Mouse (Mus musculus): Measurements from ENCODE around the gene Il16. TPM values are rescaled to one million over a fixed set of nuclear protein-coding genes. Genes with fewer than 3 reads are reported as not detected.

The Il16 gene
- polyA plus RNA-seq, 1 experiment from 2014 or later, result 0.77 TPM

DNA sequence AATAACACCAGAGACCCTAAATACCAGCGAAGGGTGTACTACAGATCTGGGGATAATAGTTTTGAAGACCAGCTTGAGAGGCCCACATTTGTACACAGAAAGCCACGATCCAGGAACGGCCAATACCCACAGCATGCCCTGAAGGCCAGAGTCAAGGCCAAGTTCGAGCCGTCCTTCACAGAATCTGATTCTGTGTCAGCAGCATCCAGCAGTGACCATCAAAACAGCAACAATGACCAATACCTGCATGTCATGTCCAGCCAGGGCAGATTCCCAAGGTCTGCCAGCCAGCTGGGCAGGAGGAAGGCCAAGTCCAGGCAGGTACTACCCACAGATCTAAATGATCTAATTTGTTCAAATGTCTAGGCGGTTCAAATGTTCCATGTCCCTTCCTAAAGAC, 122.9 kb downstream of the Il16 start:
- DNase-seq (ENCODE audit: low spot score) (no peak), ATAC-seq (replicated peaks; ENCODE audit: low FRiP score) (no peak)
- H3K9ac ChIP-seq (ENCODE audit: low read length), result no peak overlapping the region
- H3K27me3 ChIP-seq (ENCODE audit: control insufficient read depth, insufficient read depth, low read length), result no peaks in the 10 kb centered on the region
- H3K4me2 ChIP-seq (ENCODE audit: low read depth, low read length, severe bottlenecking), result no peak overlapping the region
- H3K36me3 ChIP-seq (ENCODE audit: control insufficient read depth, insufficient read depth, low read length), result no peaks in the 10 kb centered on the region
- no peaks in the 10 kb centered on the region for H3K9me3 ChIP-seq (ENCODE audit: control insufficient read depth, low read length)
- H3K27ac ChIP-seq (ENCODE audit: low read depth, low read length), result no peak overlapping the region
- no peak overlapping the region for H3K4me3 ChIP-seq (ENCODE audit: low read depth, low read length)
- no peaks in the 10 kb centered on the region for H3K4me1 ChIP-seq (replicated peaks; ENCODE audit: control insufficient read depth, insufficient read depth, low read length)
- 96% methylated on average over 6 of the region's 6 CpGs for WGBS

DNA sequence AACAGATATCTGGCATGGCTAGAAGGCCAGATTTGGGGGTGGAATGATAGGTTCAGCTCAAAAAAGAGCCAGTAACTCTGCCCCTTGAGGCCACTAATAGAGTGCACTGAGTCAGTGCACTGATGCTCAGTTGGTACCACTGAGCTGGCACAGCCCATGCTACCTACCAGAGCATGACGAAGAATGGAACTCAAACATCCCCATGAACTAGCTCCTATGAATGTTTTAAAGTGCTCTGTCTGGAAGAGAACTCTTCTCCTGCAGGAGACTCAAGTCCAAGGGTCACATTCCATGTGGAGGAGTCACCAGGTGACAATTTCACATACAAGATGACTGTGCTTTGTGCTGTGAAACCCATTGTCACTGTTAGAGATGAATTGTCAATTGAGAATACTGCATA, 126.8 kb downstream of the Il16 start:
- Histone ChIP-seq H3K9me3 (ENCODE audit: control insufficient read depth, low read length) (no peaks in the 10 kb centered on the region), H3K27me3 (ENCODE audit: control insufficient read depth, insufficient read depth, low read length) (no peaks in the 10 kb centered on the region), H3K4me2 (ENCODE audit: low read depth, low read length, severe bottlenecking) (no peak overlapping the region), H3K4me3 (ENCODE audit: low read depth, low read length) (no peak overlapping the region), H3K36me3 (ENCODE audit: control insufficient read depth, insufficient read depth, low read length) (no peaks in the 10 kb centered on the region), H3K27ac (ENCODE audit: low read depth, low read length) (no peak overlapping the region), H3K9ac (ENCODE audit: low read length) (no peak overlapping the region), H3K4me1 (replicated peaks; ENCODE audit: control insufficient read depth, insufficient read depth, low read length) (no peaks in the 10 kb centered on the region)
- DNase-seq (ENCODE audit: low spot score) (no peak), ATAC-seq (replicated peaks; ENCODE audit: low FRiP score) (no peak)
- 95% methylated on average over 1 of the region's 1 CpGs for WGBS

DNA sequence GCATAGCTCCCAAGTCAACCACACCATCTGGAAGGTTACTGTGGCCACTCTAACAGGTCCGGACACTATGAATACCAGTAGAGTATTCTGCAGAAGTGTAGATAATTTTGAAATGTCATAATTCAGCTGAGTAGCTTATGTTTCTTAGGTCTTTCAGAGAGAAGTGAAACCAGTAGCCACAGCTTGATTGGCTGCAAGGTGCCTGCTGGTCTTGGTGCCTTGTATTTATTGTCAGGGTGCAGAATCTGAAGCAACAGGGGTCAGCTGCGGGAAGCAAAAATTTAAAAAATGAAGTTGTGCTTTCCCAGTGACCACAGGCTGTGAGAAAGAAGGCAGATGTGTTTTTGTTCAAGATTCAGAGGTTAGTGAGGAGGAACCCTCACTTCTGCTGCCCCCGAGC, 129.3 kb downstream of the Il16 start:
- Histone ChIP-seq H3K27ac (ENCODE audit: low read depth, low read length) (no peak overlapping the region), H3K9me3 (ENCODE audit: control insufficient read depth, low read length) (no peaks in the 10 kb centered on the region), H3K4me2 (ENCODE audit: low read depth, low read length, severe bottlenecking) (no peak overlapping the region), H3K27me3 (ENCODE audit: control insufficient read depth, insufficient read depth, low read length) (no peaks in the 10 kb centered on the region), H3K4me3 (ENCODE audit: low read depth, low read length) (no peak overlapping the region), H3K4me1 (replicated peaks; ENCODE audit: control insufficient read depth, insufficient read depth, low read length) (no peaks in the 10 kb centered on the region), H3K36me3 (ENCODE audit: control insufficient read depth, insufficient read depth, low read length) (no peaks in the 10 kb centered on the region), H3K9ac (ENCODE audit: low read length) (no peak overlapping the region)
- 88% methylated on average over 3 of the region's 3 CpGs for WGBS
- DNase-seq (ENCODE audit: low spot score) (no peak), ATAC-seq (replicated peaks; ENCODE audit: low FRiP score) (no peak)

DNA sequence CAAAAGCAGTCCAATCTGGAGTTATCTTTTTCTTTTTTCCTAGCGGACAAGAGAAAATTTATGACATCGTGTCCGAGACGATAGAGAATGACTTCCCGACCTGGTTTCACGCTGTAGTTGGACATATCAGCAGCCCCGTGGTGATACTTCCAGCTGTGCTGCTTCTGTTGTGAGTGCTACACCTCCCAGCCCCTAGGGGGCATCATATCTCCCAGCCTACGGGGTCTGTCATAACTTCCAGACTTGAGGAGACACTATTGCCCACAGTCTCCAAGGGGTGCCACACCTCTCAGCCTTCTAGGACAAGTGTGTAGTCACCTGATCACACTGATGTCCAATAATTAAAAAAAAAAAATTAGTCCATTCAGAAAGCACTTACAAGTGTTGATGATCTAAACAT, 129.7 kb downstream of the Il16 start:
- Histone ChIP-seq H3K9ac (ENCODE audit: low read length) (no peak overlapping the region), H3K27me3 (ENCODE audit: control insufficient read depth, insufficient read depth, low read length) (no peaks in the 10 kb centered on the region), H3K36me3 (ENCODE audit: control insufficient read depth, insufficient read depth, low read length) (no peaks in the 10 kb centered on the region), H3K4me2 (ENCODE audit: low read depth, low read length, severe bottlenecking) (no peak overlapping the region), H3K4me1 (replicated peaks; ENCODE audit: control insufficient read depth, insufficient read depth, low read length) (no peaks in the 10 kb centered on the region), H3K27ac (ENCODE audit: low read depth, low read length) (no peak overlapping the region), H3K4me3 (ENCODE audit: low read depth, low read length) (no peak overlapping the region), H3K9me3 (ENCODE audit: control insufficient read depth, low read length) (no peaks in the 10 kb centered on the region)
- ATAC-seq (replicated peaks; ENCODE audit: low FRiP score) (no peak), DNase-seq (ENCODE audit: low spot score) (no peak)
- WGBS, result 88% methylated on average over 8 of the region's 8 CpGs

DNA sequence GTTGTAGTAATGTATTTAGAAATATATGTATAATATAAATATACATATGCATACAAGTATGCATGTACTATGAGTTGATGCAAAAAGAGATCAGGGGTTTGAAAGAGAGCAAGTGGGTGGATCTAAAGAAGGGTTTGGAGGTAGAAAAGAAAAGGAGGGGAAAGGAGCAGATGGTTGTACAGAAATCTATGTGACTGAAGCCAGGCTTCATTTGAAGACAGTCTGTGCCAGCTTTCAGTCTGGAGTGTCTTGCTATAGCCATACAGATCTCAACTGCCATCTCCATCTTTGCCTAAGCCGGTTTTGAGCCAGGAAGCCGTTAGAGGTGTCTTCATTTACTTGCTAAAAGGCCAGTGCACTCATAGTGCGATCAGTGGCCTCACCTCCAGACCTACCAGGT, 130.3 kb downstream of the Il16 start:
- DNase-seq (ENCODE audit: low spot score), result no peak

DNA sequence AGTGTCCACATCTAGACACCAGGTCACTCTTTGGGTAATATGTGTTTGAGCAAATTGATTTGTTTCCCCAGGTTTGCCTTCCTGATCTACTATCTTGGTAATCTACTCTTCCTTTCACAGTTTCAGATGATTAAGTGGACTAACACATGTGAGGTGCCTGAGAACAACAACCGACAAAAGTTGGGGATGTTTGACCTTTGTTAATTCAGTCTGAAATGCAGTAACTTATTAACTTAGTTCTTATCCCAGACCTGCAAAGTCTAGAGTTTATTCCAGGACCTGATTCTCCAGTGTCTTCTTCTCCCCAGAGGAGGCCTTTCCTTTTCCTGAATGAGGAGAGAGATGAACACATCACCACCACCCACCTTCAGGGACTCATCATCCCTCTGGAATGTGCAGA, 133.6 kb downstream of the Il16 start:
- Histone ChIP-seq H3K4me3 (ENCODE audit: low read depth, low read length) (no peak overlapping the region), H3K9me3 (ENCODE audit: control insufficient read depth, low read length) (no peaks in the 10 kb centered on the region), H3K36me3 (ENCODE audit: control insufficient read depth, insufficient read depth, low read length) (no peaks in the 10 kb centered on the region), H3K27me3 (ENCODE audit: control insufficient read depth, insufficient read depth, low read length) (no peaks in the 10 kb centered on the region), H3K4me2 (ENCODE audit: low read depth, low read length, severe bottlenecking) (no peak overlapping the region), H3K27ac (ENCODE audit: low read depth, low read length) (no peak overlapping the region), H3K9ac (ENCODE audit: low read length) (no peak overlapping the region), H3K4me1 (replicated peaks; ENCODE audit: control insufficient read depth, insufficient read depth, low read length) (no peaks in the 10 kb centered on the region)
- 89% methylated on average over 1 of the region's 1 CpGs for WGBS
- no peak for ATAC-seq (replicated peaks; ENCODE audit: low FRiP score)
- DNase-seq (ENCODE audit: low spot score), result no peak

More for the DNA sequence above, 130.3 kb downstream of the Il16 start:
- no peaks in the 10 kb centered on the region for H3K36me3 ChIP-seq (ENCODE audit: control insufficient read depth, insufficient read depth, low read length)
- no peak for ATAC-seq (replicated peaks; ENCODE audit: low FRiP score)
- no peaks in the 10 kb centered on the region for H3K4me1 ChIP-seq (replicated peaks; ENCODE audit: control insufficient read depth, insufficient read depth, low read length)
- H3K9me3 ChIP-seq (ENCODE audit: control insufficient read depth, low read length), result no peaks in the 10 kb centered on the region
- 89% methylated on average over 3 of the region's 3 CpGs for WGBS
- H3K9ac ChIP-seq (ENCODE audit: low read length), result no peak overlapping the region
- no peak overlapping the region for H3K27ac ChIP-seq (ENCODE audit: low read depth, low read length)
- no peaks in the 10 kb centered on the region for H3K27me3 ChIP-seq (ENCODE audit: control insufficient read depth, insufficient read depth, low read length)
- H3K4me3 ChIP-seq (ENCODE audit: low read depth, low read length), result no peak overlapping the region
- no peak overlapping the region for H3K4me2 ChIP-seq (ENCODE audit: low read depth, low read length, severe bottlenecking)

DNA sequence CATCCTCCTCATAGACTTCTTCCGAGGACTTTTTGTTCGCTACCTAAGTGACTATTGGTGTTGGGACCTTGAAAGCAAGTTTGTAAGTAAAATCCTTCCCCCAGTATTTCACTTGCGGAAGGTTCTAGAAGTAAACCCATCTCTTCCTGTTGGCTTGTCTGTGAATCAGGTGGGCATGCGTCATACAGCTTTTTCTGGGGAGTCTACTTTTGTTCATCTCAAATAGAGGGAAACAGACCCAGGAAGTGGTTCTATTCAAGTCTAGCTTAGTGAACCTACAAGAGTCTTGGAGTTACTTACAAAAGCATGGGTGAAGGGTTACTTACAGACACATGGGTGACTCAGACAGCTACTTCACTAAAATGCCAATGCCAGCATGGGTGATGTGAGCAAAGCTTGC, 135.6 kb downstream of the Il16 start:
- ATAC-seq (replicated peaks; ENCODE audit: low FRiP score) (no peak), DNase-seq (ENCODE audit: low spot score) (no peak)
- H3K4me1 ChIP-seq (replicated peaks; ENCODE audit: control insufficient read depth, insufficient read depth, low read length), result no peaks in the 10 kb centered on the region
- no peak overlapping the region for H3K9ac ChIP-seq (ENCODE audit: low read length)
- H3K9me3 ChIP-seq (ENCODE audit: control insufficient read depth, low read length), result no peaks in the 10 kb centered on the region
- 93% methylated on average over 4 of the region's 4 CpGs for WGBS
- no peaks in the 10 kb centered on the region for H3K27me3 ChIP-seq (ENCODE audit: control insufficient read depth, insufficient read depth, low read length)
- no peak overlapping the region for H3K4me3 ChIP-seq (ENCODE audit: low read depth, low read length)
- no peak overlapping the region for H3K4me2 ChIP-seq (ENCODE audit: low read depth, low read length, severe bottlenecking)
- no peak overlapping the region for H3K27ac ChIP-seq (ENCODE audit: low read depth, low read length)
- no peaks in the 10 kb centered on the region for H3K36me3 ChIP-seq (ENCODE audit: control insufficient read depth, insufficient read depth, low read length)

DNA sequence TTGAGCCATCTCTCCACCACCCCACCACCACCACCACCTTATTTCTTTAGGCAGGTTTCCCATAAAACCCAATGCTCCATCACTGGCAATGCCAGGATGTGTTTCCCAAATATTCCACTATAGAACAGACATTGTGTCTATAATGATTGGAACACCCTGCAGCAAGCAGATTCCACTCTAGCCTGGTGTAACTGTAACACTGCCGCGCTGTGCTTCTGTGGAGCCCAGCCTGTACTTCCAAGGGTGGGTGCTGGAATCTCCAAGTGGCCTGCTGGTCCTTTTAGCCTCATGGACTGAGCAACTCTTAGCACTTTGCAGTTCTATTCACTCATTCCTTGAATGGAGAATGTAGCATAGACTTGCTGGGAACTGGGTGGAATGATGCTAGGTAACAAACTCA, 138.7 kb downstream of the Il16 start:
- no peak for ATAC-seq (replicated peaks; ENCODE audit: low FRiP score)
- 100% methylated on average over 2 of the region's 2 CpGs for WGBS
- H3K36me3 ChIP-seq (ENCODE audit: control insufficient read depth, insufficient read depth, low read length), result no peaks in the 10 kb centered on the region

DNA sequence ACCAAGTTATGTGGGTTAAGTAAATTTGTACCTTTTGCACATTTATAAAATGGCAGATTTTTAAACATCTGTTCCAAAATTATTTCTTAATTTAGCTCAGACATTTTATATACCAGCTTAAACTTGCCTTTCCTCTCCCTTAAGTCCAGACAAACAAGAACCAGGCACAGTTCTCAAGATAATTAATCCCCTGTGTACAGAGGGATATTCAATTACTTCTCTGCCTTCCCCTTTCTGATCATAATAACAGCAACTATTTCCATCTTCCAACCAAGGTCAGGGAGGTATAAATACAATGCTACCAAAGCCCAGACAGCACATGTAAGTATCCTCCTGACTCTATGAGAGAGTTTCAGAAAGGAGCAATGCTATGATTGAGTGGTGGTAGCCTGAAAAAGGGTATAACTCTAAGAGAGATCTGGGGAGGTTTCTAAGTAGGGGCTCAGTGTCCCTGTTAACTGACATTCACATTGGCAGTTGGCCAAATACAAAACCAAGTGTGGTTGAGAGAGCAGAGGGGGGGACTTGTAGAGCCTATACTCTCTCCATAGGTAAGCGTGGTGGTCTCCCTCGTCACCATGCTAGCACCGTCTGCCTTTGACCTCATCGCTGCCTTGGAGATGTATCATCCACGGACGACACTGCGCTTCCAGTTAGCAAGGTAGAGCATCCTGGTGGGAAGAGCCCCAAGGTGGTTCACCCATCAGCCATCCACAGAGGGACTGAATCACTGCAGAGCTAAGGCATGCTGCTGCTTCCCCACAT, 141.2 kb downstream of the Il16 start:
- no peak overlapping the region for H3K9ac ChIP-seq (ENCODE audit: low read length)
- no peak overlapping the region for H3K4me2 ChIP-seq (ENCODE audit: low read depth, low read length, severe bottlenecking)
- H3K27me3 ChIP-seq (ENCODE audit: control insufficient read depth, insufficient read depth, low read length), result no peaks in the 10 kb centered on the region
- H3K4me3 ChIP-seq (ENCODE audit: low read depth, low read length), result no peak overlapping the region
- H3K36me3 ChIP-seq (ENCODE audit: control insufficient read depth, insufficient read depth, low read length), result no peaks in the 10 kb centered on the region
- H3K9me3 ChIP-seq (ENCODE audit: control insufficient read depth, low read length), result no peaks in the 10 kb centered on the region
- no peak overlapping the region for H3K27ac ChIP-seq (ENCODE audit: low read depth, low read length)
- DNase-seq (ENCODE audit: low spot score), result no peak
- WGBS, result 90% methylated on average over 7 of the region's 7 CpGs
- H3K4me1 ChIP-seq (replicated peaks; ENCODE audit: control insufficient read depth, insufficient read depth, low read length), result no peaks in the 10 kb centered on the region
- no peak for ATAC-seq (replicated peaks; ENCODE audit: low FRiP score)

More for the DNA sequence above, 138.7 kb downstream of the Il16 start:
- H3K27ac ChIP-seq (ENCODE audit: low read depth, low read length), result no peak overlapping the region
- H3K9ac ChIP-seq (ENCODE audit: low read length), result no peak overlapping the region
- no peaks in the 10 kb centered on the region for H3K9me3 ChIP-seq (ENCODE audit: control insufficient read depth, low read length)
- no peaks in the 10 kb centered on the region for H3K27me3 ChIP-seq (ENCODE audit: control insufficient read depth, insufficient read depth, low read length)
- no peak overlapping the region for H3K4me3 ChIP-seq (ENCODE audit: low read depth, low read length)
- no peaks in the 10 kb centered on the region for H3K4me1 ChIP-seq (replicated peaks; ENCODE audit: control insufficient read depth, insufficient read depth, low read length)
- no peak overlapping the region for H3K4me2 ChIP-seq (ENCODE audit: low read depth, low read length, severe bottlenecking)
- DNase-seq (ENCODE audit: low spot score), result no peak

Data from forebrain, embryonic 11.5 days (tissue).